Comparison of ENCODE assay signal across 8 mouse cellular contexts in genomic region chr2:69722650-69723518, GRCm38 (mm10). TPM values are rescaled to one million over a fixed set of nuclear protein-coding genes. Genes with fewer than 3 reads are reported as not detected.
A peak's percentile ranks its signal among the peaks of the same experiment; 100 is the strongest.
DNase-seq lines count a peak whose midpoint lies in the region; ATAC-seq and TF ChIP-seq lines count a peak whose summit lies in the region.

No protein-coding gene starts in this region.

- peak; percentile 51 for DNase-seq in Patski (ENCODE audit: low read depth, low spot score)
- peak; percentile 96 for DNase-seq in cerebellum, postnatal 14 days
- peak; percentile 83 to 93 for DNase-seq in frontal cortex, postnatal 25 days (ENCODE audit: low spot score in 2 of 2)
- DNase-seq in hindbrain, embryonic 14.5 days (ENCODE audit: low spot score) = peak; percentile 97
- DNase-seq in layer of hippocampus, postnatal 36 days = peak; percentile 93 to 94
- DNase-seq in lung, postnatal 36 days = peak; percentile 94
- DNase-seq in retina, postnatal 1 day = peak; percentile 96
- DNase-seq in urinary bladder, adult 18-20 months (ENCODE audit: low spot score in 2 of 2) = peak; percentile 86

- under 1% methylated on average over 76 of the region's 91 CpGs for WGBS in hindbrain, embryonic 14.5 days

- H3K4me3 ChIP-seq in hindbrain, embryonic 14.5 days (replicated peaks; ENCODE audit: low read length) = peak overlapping the region; percentile 87

- H3K36me3 ChIP-seq in hindbrain, embryonic 14.5 days (replicated peaks; ENCODE audit: control insufficient read depth, insufficient read depth) = no peaks in the 10 kb centered on the region

- peaks cover 11% of the 10 kb centered on the region; the same call in 1 of the 2 replicates for H3K4me1 ChIP-seq in hindbrain, embryonic 14.5 days (replicated peaks; ENCODE audit: control insufficient read depth, insufficient read depth, low read length)

- peak; percentile 76 for ATAC-seq in Patski
- ATAC-seq in hindbrain, embryonic 14.5 days (ENCODE audit: low FRiP score) = peak; percentile 96

- H3K27me3 ChIP-seq in Patski = no peaks in the 10 kb centered on the region
- H3K27me3 ChIP-seq in hindbrain, embryonic 14.5 days (ENCODE audit: control insufficient read depth, insufficient read depth, low read length) = no peaks in the 10 kb centered on the region

- H3K4me2 ChIP-seq in hindbrain, embryonic 14.5 days (replicated peaks) = peak overlapping the region; percentile 83

- TF ChIP-seq CTCF in Patski (IDR thresholded peaks at IDR 0.05) = no peak

- peak overlapping the region; percentile 84 for H3K9ac ChIP-seq in hindbrain, embryonic 14.5 days

- in situ Hi-C loops in Patski (cut with MboI; ENCODE audit: low pct_unique_long_range_greater_than_20kb) = no loop called here

- CTCF ChIA-PET in Patski (lab: Charles Lee) = no interaction called here

- POLR2A ChIA-PET in Patski (lab: Charles Lee) = interaction anchor here (1.0 to 1.7 kb wide), 2 partner anchors 10 to 520 kb away, joined by 3 to 8 read pairs; partner anchors contain the start of gene Fastkd1

- no peaks in the 10 kb centered on the region for H3K9me3 ChIP-seq in hindbrain, embryonic 14.5 days (ENCODE audit: control insufficient read depth, low read length)

- peak overlapping the region; percentile 79 for H3K27ac ChIP-seq in hindbrain, embryonic 14.5 days

RNA-seq across cellular contexts. Expression of gene Ppig, which starts 0.5 kb away (rescaled TPM):
- polyA plus RNA-seq in Patski (2021) = 83.7 TPM
- 83.9 and 84.8 TPM in 2 replicates for polyA plus RNA-seq in hindbrain, embryonic 14.5 days (2014; fragmentation: Nextera tagmentation; extraction: Ambion mirVana)
- total RNA-seq in layer of hippocampus, postnatal 36 days (2021) = 10 to 100 TPM; 64.7 to 74.6 TPM

RNA-seq across cellular contexts. Expression of gene Fastkd1, which starts 9.6 kb away (rescaled TPM):
- polyA plus RNA-seq in Patski (2021) = 26.0 TPM
- 18.8 and 20.2 TPM in 2 replicates for polyA plus RNA-seq in hindbrain, embryonic 14.5 days (2014; fragmentation: Nextera tagmentation; extraction: Ambion mirVana)
- total RNA-seq in layer of hippocampus, postnatal 36 days (2021) = 10 to 100 TPM; 18.4 to 19.2 TPM

RNA-seq across cellular contexts. Expression of gene Klhl41, which starts 53.0 kb away (rescaled TPM):
- 0.35 TPM for polyA plus RNA-seq in Patski (2021)
- 0.13 and 0.24 TPM in 2 replicates for polyA plus RNA-seq in hindbrain, embryonic 14.5 days (2014; fragmentation: Nextera tagmentation; extraction: Ambion mirVana)
- total RNA-seq in layer of hippocampus, postnatal 36 days (2021) = under 1 TPM; 0.40 to 0.53 TPM

Comparison
In these comparisons a context has a peak if more than half of its experiments do, and no peak if none do; other contexts are left out.
1. Peak in every context shown above with its lines: DNase-seq, ATAC-seq, H3K4me3 ChIP-seq and H3K27ac ChIP-seq.